Mouse (Mus musculus) hindbrain, embryonic 14.5 days (tissue): ENCODE results near the gene Nkx1-1. TPM values are rescaled to one million over a fixed set of nuclear protein-coding genes. Genes with fewer than 3 reads are reported as not detected.

Source experiments
- polyA plus RNA-seq: library from polyadenylated mRNA; unstranded; fragments of >200 nt; fragmentation: Nextera tagmentation; extraction: Ambion mirVana; gene quantifications from 2 replicates; pipeline ENCODE4 v1.2.1, GENCODE M21; 2014

The Nkx1-1 gene
- polyA plus RNA-seq, 1 experiment from 2014 or later = 0.96 TPM

Other genes with a start within 250 kb of the Nkx1-1 start
- 3.5 and 3.6 TPM in 2 replicates for gene Spon2, start 215.5 kb downstream of the Nkx1-1 start, polyA plus RNA-seq
- gene Ctbp1, start 159.0 kb downstream of the Nkx1-1 start, polyA plus RNA-seq = 498 and 540 TPM in 2 replicates
- gene Maea, start 98.5 kb downstream of the Nkx1-1 start, polyA plus RNA-seq = 123 and 136 TPM in 2 replicates
- 5.6 and 8.3 TPM in 2 replicates for gene Uvssa, start 55.4 kb downstream of the Nkx1-1 start, polyA plus RNA-seq
- gene Fam53a, start 195.7 kb upstream of the Nkx1-1 start, polyA plus RNA-seq = 26.8 and 30.2 TPM in 2 replicates
- 0.64 and 0.77 TPM in 2 replicates for gene Gm9903, start 195.9 kb upstream of the Nkx1-1 start, polyA plus RNA-seq
- gene Slbp, start 218.6 kb upstream of the Nkx1-1 start, polyA plus RNA-seq = 115 and 125 TPM in 2 replicates
- gene Tacc3, start 224.2 kb upstream of the Nkx1-1 start, polyA plus RNA-seq = 32.3 and 41.0 TPM in 2 replicates
- 27.5 and 28.8 TPM in 2 replicates for gene Tmem129, start 224.4 kb upstream of the Nkx1-1 start, polyA plus RNA-seq